Mouse (Mus musculus): ENCODE data around the gene Ankrd7.
"Not testable (repeated sequence)": the region's sequence is repeated elsewhere in the genome, so short reads cannot be mapped to it uniquely, and the experiment has no call there.

The Ankrd7 gene

GRCm38 (mm10) chr6:18866018-18866417, at the start of gene Ankrd7:
Gene Ankrd7, plus strand, starts transcription at chr6:18866318.
- no peak for DNase-seq (ENCODE audit: low read depth, low spot score)

GRCm38 (mm10) chr6:18819343-18819742, 46.8 kb upstream of the Ankrd7 start:
- DNase-seq (ENCODE audit: low read depth, low spot score): peak; percentile 63

- DNase-seq (ENCODE audit: low read depth, low spot score): no peak
These were observed 45.9 kb upstream of the Ankrd7 start for GRCm38 (mm10) chr6:18820246-18820645.

- no peak for DNase-seq (ENCODE audit: low read depth, low spot score)
These were observed 43.3 kb upstream of the Ankrd7 start for GRCm38 (mm10) chr6:18822812-18823211.

GRCm38 (mm10) chr6:18832958-18833357, 33.2 kb upstream of the Ankrd7 start:
- no peak for DNase-seq (ENCODE audit: low read depth, low spot score)

- not testable (repeated sequence) for DNase-seq (ENCODE audit: low read depth, low spot score)
These were observed 21.6 kb upstream of the Ankrd7 start for GRCm38 (mm10) chr6:18844529-18844928.

- DNase-seq (ENCODE audit: low read depth, low spot score): not testable (repeated sequence)
These were observed 20.5 kb upstream of the Ankrd7 start for GRCm38 (mm10) chr6:18845571-18845970.

GRCm38 (mm10) chr6:18848051-18848701, 17.9 kb upstream of the Ankrd7 start, which contains the start of gene Lsm8:
Gene Lsm8, plus strand, starts transcription at chr6:18848579.
- peak; percentile 98 for DNase-seq (ENCODE audit: low read depth, low spot score)

- no peak for DNase-seq (ENCODE audit: low read depth, low spot score)
These were observed 17.4 kb upstream of the Ankrd7 start for GRCm38 (mm10) chr6:18848702-18849061.

GRCm38 (mm10) chr6:18855323-18855722, 10.8 kb upstream of the Ankrd7 start:
- DNase-seq (ENCODE audit: low read depth, low spot score): no peak

- no peak for DNase-seq (ENCODE audit: low read depth, low spot score)
These were observed 9.5 kb upstream of the Ankrd7 start for GRCm38 (mm10) chr6:18856487-18857078.

- peak; percentile 5 for DNase-seq (ENCODE audit: low read depth, low spot score)
These were observed 22.9 kb downstream of the Ankrd7 start for GRCm38 (mm10) chr6:18889030-18889429.

- DNase-seq (ENCODE audit: low read depth, low spot score): no peak
These were observed 28.0 kb downstream of the Ankrd7 start for GRCm38 (mm10) chr6:18894142-18894541.

- DNase-seq (ENCODE audit: low read depth, low spot score): no peak
These were observed 41.1 kb downstream of the Ankrd7 start for GRCm38 (mm10) chr6:18907173-18907572.

GRCm38 (mm10) chr6:18913179-18913578, 47.1 kb downstream of the Ankrd7 start:
- DNase-seq (ENCODE audit: low read depth, low spot score): no peak

GRCm38 (mm10) chr6:18916021-18916420, 49.9 kb downstream of the Ankrd7 start:
- peak; percentile 8 for DNase-seq (ENCODE audit: low read depth, low spot score)

- DNase-seq (ENCODE audit: low read depth, low spot score): no peak
These were observed 50.4 kb downstream of the Ankrd7 start for GRCm38 (mm10) chr6:18916471-18916870.
